Mouse (Mus musculus) forebrain, embryonic 16.5 days (tissue): ENCODE data around the gene Ntn1. TPM values are rescaled to one million over a fixed set of nuclear protein-coding genes. Genes with fewer than 3 reads are reported as not detected.

ENCODE experiments used
- ATAC-seq: fragments of 200-750 bp; cut with Nextera tagmentation; 2 replicates; pipeline ENCODE4 v1.8.0; 2017; ENCODE audit warnings: mild to moderate bottlenecking, moderate library complexity
- H3K27ac ChIP-seq: fragments of 300-500 bp; sonication (generic); 2 replicates; pipeline ENCODE4 v1.5.1; 2014; ENCODE audit warnings: low read length, control low read depth
- H3K27me3 ChIP-seq: fragments of 300-500 bp; sonication (generic); replicated peaks from 2 replicates; pipeline ENCODE4 v1.6.1; 2014; ENCODE audit warnings: low read length; ENCODE audit not compliant: control insufficient read depth, insufficient read depth
- H3K36me3 ChIP-seq: fragments of 300-500 bp; sonication (generic); 2 replicates; pipeline ENCODE4 v1.6.1; 2014; ENCODE audit not compliant: control insufficient read depth, insufficient read depth
- H3K4me1 ChIP-seq: fragments of 300-500 bp; sonication (generic); replicated peaks from 2 replicates; pipeline ENCODE4 v1.6.1; 2014; ENCODE audit warnings: low read length; ENCODE audit not compliant: control insufficient read depth, insufficient read depth
- H3K4me2 ChIP-seq: fragments of 300-500 bp; sonication (generic); 2 replicates; pipeline ENCODE4 v1.6.1; 2014; ENCODE audit warnings: mild to moderate bottlenecking, low read length, control low read depth
- H3K4me3 ChIP-seq: fragments of 300-500 bp; sonication (generic); replicated peaks from 2 replicates; pipeline ENCODE4 v1.5.1; 2014; ENCODE audit warnings: mild to moderate bottlenecking, low read length, control low read depth
- H3K9ac ChIP-seq: fragments of 300-500 bp; sonication (generic); replicated peaks from 2 replicates; pipeline ENCODE4 v1.6.1; 2014; ENCODE audit warnings: low read depth, low read length, control low read depth
- H3K9me3 ChIP-seq: fragments of 300-500 bp; sonication (generic); 2 replicates; pipeline ENCODE4 v1.6.1; 2016; ENCODE audit warnings: low read length; ENCODE audit not compliant: control insufficient read depth
- WGBS: fragments of 180-500 bp; shearing (Covaris S2); extraction: QIAGEN DNeasy Blood & Tissue Kit; methylation state at CpG from one replicate; pipeline ENCODE4 v1.1.7; 2014; 5-methylcytosine and 5-hydroxymethylcytosine counted together
- polyA plus RNA-seq: library from polyadenylated mRNA; unstranded; fragments of >200 nt; fragmentation: Nextera tagmentation; extraction: Ambion mirVana; gene quantifications from 2 replicates; pipeline ENCODE4 v1.2.1, GENCODE M21; 2015

Ntn1 gene
- polyA plus RNA-seq: 6.8 and 9.4 TPM in 2 replicates

DNA sequence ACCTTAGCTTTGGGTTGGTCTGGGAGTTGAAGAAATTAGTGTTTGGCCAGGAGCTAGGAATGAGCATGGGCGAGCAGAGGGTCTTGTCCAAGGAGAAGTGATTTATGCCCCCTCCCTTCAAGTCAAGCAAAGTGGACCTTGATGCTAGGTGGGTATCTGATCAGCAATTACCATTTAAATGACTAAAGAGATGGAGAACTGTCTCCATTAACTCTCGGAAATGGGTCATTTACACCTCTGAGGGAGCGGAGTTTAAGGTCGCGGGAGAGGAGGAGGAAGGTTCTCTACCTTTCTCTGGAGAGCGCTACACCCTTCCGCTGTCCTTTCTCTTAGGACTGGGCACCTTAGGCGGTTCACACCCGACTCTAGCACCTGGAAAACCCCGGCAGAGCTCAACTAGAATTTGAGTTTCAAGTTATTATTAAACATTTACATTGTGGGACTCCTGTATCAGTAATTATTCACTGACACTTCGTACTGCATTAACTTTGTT, at the start of gene Ntn1:
Gene Ntn1, minus strand, starts transcription at position 97 of the 493 bp plus-strand sequence.
- H3K4me1 ChIP-seq: peaks cover 19% of the 10 kb centered on the region
- H3K27me3 ChIP-seq: peaks cover 25% of the 10 kb centered on the region
- no peak for ATAC-seq
- peak within 1 kb of the TSS; percentile 62 for H3K9ac ChIP-seq
- no peaks in the 10 kb centered on the region for H3K9me3 ChIP-seq
- H3K4me2 ChIP-seq: peak within 1 kb of the TSS; percentile 99
- H3K4me3 ChIP-seq: peak within 1 kb of the TSS; percentile 59
- 16% methylated on average over 11 of the region's 11 CpGs for WGBS
- 0 out of 2 replicates have a peak within 1 kb of the TSS, but pooled peaks have one; percentile 10 for H3K27ac ChIP-seq
- H3K36me3 ChIP-seq: no peaks in the 10 kb centered on the region

GRCm38 (mm10) chr11:68448356-68448755, 47.7 kb upstream of the Ntn1 start:
- no peak for ATAC-seq
- Histone ChIP-seq H3K4me2 (no peak overlapping the region), H3K9me3 (no peaks in the 10 kb centered on the region), H3K27ac (no peak overlapping the region), H3K4me3 (no peak overlapping the region), H3K9ac (no peak overlapping the region), H3K27me3 (no peaks in the 10 kb centered on the region), H3K4me1 (no peaks in the 10 kb centered on the region), H3K36me3 (no peaks in the 10 kb centered on the region)
- 88% methylated on average over 7 of the region's 7 CpGs for WGBS

- H3K9ac ChIP-seq: no peak overlapping the region
- H3K4me1 ChIP-seq: no peaks in the 10 kb centered on the region
- no peaks in the 10 kb centered on the region for H3K9me3 ChIP-seq
- 98% methylated on average over 2 of the region's 2 CpGs for WGBS
- H3K4me2 ChIP-seq: no peak overlapping the region
- no peak for ATAC-seq
- no peaks in the 10 kb centered on the region for H3K36me3 ChIP-seq
- no peaks in the 10 kb centered on the region for H3K27me3 ChIP-seq
- H3K27ac ChIP-seq: no peak overlapping the region
- H3K4me3 ChIP-seq: no peak overlapping the region
These were observed 46.6 kb upstream of the Ntn1 start for GRCm38 (mm10) chr11:68447242-68447641.

- Histone ChIP-seq H3K9ac (no peak overlapping the region), H3K4me1 (no peaks in the 10 kb centered on the region), H3K9me3 (no peaks in the 10 kb centered on the region), H3K36me3 (no peaks in the 10 kb centered on the region), H3K27ac (no peak overlapping the region), H3K4me2 (no peak overlapping the region), H3K27me3 (no peaks in the 10 kb centered on the region), H3K4me3 (no peak overlapping the region)
- no peak for ATAC-seq
- WGBS: 96% methylated on average over 4 of the region's 4 CpGs
These were observed 45.9 kb upstream of the Ntn1 start for GRCm38 (mm10) chr11:68446547-68446946.

DNA sequence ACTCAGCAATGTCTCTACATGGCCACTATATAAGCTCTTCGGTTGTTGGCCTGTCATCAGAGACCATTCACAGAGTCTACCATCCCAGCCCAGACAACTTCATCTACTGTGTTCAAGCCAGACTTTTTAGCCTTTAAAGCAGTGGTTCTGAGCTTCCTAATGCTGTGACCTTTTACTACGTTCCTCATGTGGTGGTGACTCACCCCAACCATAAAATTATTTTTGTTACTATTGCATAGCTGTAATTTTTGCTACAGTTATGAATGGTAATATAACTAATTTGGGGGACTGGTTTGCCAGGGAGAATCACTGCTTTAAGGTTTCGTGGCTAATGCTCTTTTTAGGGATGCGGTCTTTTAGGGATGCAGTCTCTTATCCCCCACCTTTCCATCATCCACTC, 45.3 kb upstream of the Ntn1 start:
- Histone ChIP-seq H3K9ac (no peak overlapping the region), H3K27me3 (no peaks in the 10 kb centered on the region), H3K4me1 (no peaks in the 10 kb centered on the region), H3K27ac (no peak overlapping the region), H3K4me2 (no peak overlapping the region), H3K4me3 (no peak overlapping the region), H3K9me3 (no peaks in the 10 kb centered on the region), H3K36me3 (no peaks in the 10 kb centered on the region)
- ATAC-seq: no peak
- WGBS: 92% methylated on average over 4 of the region's 4 CpGs

DNA sequence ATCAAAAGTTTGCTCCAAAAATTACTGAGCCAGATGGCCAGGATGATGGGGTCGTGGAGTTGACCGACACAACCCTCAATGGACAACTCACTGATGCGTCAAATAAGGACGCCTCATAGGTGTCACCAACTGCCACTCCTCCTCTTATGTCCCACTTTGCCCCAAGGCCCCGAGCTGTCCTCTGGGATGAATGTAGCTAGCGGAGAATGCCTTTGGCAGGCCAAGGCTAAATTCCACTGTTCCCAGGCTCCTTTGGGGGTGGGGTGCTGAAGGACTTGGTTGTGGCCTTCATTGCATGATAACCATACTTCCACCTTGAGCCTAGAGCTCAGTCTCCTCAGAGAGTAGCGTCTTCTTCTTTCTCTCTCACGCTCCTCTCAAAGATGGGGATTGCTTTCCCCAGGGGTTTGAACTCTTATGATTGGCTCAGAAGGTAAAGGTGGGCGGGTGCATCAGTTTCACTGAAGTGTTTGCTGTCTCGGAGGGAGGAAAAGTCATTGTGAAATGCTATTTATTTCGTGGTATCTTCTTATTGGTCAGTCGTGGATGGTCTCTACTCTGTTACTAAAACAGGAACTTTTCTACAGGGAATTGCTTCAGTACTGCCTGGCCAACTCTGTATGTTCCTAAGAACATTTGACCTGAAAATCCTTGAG, 42.5 kb upstream of the Ntn1 start:
- no peak for ATAC-seq
- Histone ChIP-seq H3K36me3 (no peaks in the 10 kb centered on the region), H3K27me3 (no peaks in the 10 kb centered on the region), H3K4me3 (no peak overlapping the region), H3K27ac (no peak overlapping the region), H3K9me3 (no peaks in the 10 kb centered on the region), H3K4me1 (no peaks in the 10 kb centered on the region), H3K9ac (no peak overlapping the region), H3K4me2 (no peak overlapping the region)
- 84% methylated on average over 12 of the region's 12 CpGs for WGBS

- Histone ChIP-seq H3K4me2 (no peak overlapping the region), H3K4me1 (no peaks in the 10 kb centered on the region), H3K27me3 (no peaks in the 10 kb centered on the region), H3K9ac (no peak overlapping the region), H3K4me3 (no peak overlapping the region), H3K9me3 (no peaks in the 10 kb centered on the region), H3K36me3 (no peaks in the 10 kb centered on the region), H3K27ac (no peak overlapping the region)
- ATAC-seq: no peak
- WGBS: 92% methylated on average over 8 of the region's 8 CpGs
These were observed 41.7 kb upstream of the Ntn1 start for GRCm38 (mm10) chr11:68442346-68442745.

DNA sequence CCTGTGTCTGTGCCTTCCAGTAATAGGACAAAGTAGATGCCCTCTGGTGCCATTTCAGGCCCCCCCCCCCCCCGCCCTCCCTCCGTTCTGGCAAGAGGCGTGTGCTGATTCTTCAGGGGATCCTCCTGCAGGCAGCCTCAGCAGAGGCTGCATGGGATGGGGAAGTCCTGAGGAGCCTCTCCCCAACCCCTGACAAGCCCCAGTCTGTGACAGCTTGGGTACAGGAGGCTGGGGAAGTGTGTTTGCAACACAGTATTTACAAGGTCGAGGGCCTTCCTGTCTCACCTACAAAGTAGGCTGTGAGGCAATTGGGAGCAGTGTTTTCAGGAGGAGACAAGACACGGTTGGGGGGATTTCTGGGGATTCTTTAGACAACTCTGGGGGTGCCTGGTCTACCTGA, 40.3 kb upstream of the Ntn1 start:
- H3K9ac ChIP-seq: no peak overlapping the region

GRCm38 (mm10) chr11:68440100-68440499, 39.5 kb upstream of the Ntn1 start:
- Histone ChIP-seq H3K4me2 (no peak overlapping the region), H3K4me3 (no peak overlapping the region), H3K4me1 (no peaks in the 10 kb centered on the region), H3K9me3 (no peaks in the 10 kb centered on the region), H3K27ac (no peak overlapping the region), H3K36me3 (no peaks in the 10 kb centered on the region), H3K27me3 (no peaks in the 10 kb centered on the region), H3K9ac (no peak overlapping the region)
- 84% methylated on average over 9 of the region's 9 CpGs for WGBS
- ATAC-seq: no peak

More for the DNA sequence above, 40.3 kb upstream of the Ntn1 start:
- no peak overlapping the region for H3K27ac ChIP-seq
- whole genome bisulfite sequencing: 77% methylated on average over 4 of the region's 5 CpGs
- H3K4me2 ChIP-seq: no peak overlapping the region
- ATAC-seq: no peak
- no peaks in the 10 kb centered on the region for H3K9me3 ChIP-seq
- H3K27me3 ChIP-seq: no peaks in the 10 kb centered on the region
- H3K4me1 ChIP-seq: no peaks in the 10 kb centered on the region
- no peak overlapping the region for H3K4me3 ChIP-seq
- H3K36me3 ChIP-seq: no peaks in the 10 kb centered on the region
